Mouse (Mus musculus) intestine, embryonic 14.5 days (tissue): Measurements from ENCODE around the gene Rgs8. TPM values are rescaled to one million over a fixed set of nuclear protein-coding genes. Genes with fewer than 3 reads are reported as not detected.

Experiments
- ATAC-seq: fragments of 200-750 bp; cut with Nextera tagmentation; replicated peaks from 2 replicates; pipeline ENCODE4 v1.8.0; 2017; ENCODE audit warnings: low read depth, moderate number of reproducible peaks, moderate TSS enrichment, moderate library complexity; ENCODE audit not compliant: low FRiP score, low TSS enrichment
- DNase-seq: peaks from one replicate; pipeline ENCODE4 v3.0.0-alpha.2; 2018; ENCODE audit warnings: low spot score
- H3K27ac ChIP-seq: fragments of 300-500 bp; sonication (generic); 2 replicates; pipeline ENCODE4 v1.5.1; 2014; ENCODE audit warnings: low read depth, mild to moderate bottlenecking, control low read depth
- H3K27me3 ChIP-seq: fragments of 300-500 bp; sonication (generic); replicated peaks from 2 replicates; pipeline ENCODE4 v1.6.1; 2014; ENCODE audit warnings: low read length, control low read depth; ENCODE audit not compliant: control insufficient read depth, insufficient read depth
- H3K36me3 ChIP-seq: fragments of 300-500 bp; sonication (generic); 2 replicates; pipeline ENCODE4 v1.6.1; 2014; ENCODE audit warnings: low read length, control low read depth; ENCODE audit not compliant: control insufficient read depth, insufficient read depth
- H3K4me1 ChIP-seq: fragments of 300-500 bp; sonication (generic); replicated peaks from 2 replicates; pipeline ENCODE4 v1.6.1; 2014; ENCODE audit warnings: low read length, control low read depth, mixed read lengths; ENCODE audit not compliant: control insufficient read depth, insufficient read depth
- H3K4me2 ChIP-seq: fragments of 300-500 bp; sonication (generic); 2 replicates; pipeline ENCODE4 v1.6.1; 2014; ENCODE audit warnings: low read length
- H3K4me3 ChIP-seq: fragments of 300-500 bp; sonication (generic); 2 replicates; pipeline ENCODE4 v1.5.1; 2014; ENCODE audit warnings: low read depth, low read length, control low read depth, mixed read lengths
- H3K9ac ChIP-seq: fragments of 300-500 bp; sonication (generic); 2 replicates; pipeline ENCODE4 v1.6.1; 2014; ENCODE audit warnings: mild to moderate bottlenecking, low read length
- H3K9me3 ChIP-seq: fragments of 300-500 bp; sonication (generic); 2 replicates; pipeline ENCODE4 v1.6.1; 2016; ENCODE audit warnings: low read length, control low read depth; ENCODE audit not compliant: control insufficient read depth
- WGBS: fragments of 180-500 bp; shearing (Covaris S2); extraction: QIAGEN DNeasy Blood & Tissue Kit; methylation state at CpG from one replicate; pipeline ENCODE4 v1.1.7; 2014; 5-methylcytosine and 5-hydroxymethylcytosine counted together
- polyA plus RNA-seq: library from polyadenylated mRNA; unstranded; fragments of >200 nt; fragmentation: Nextera tagmentation; extraction: Ambion mirVana; gene quantifications from 2 replicates; pipeline ENCODE4 v1.2.1, GENCODE M21; 2014

Gene Rgs8
- polyA plus RNA-seq = 0.04 and 0.46 TPM in 2 replicates

GRCm38 (mm10) chr1:153652938-153653623 lies at the start of gene Rgs8:
Rgs8 (plus strand) TSS chr1:153653025.
- WGBS = 2% methylated on average over 26 of the region's 26 CpGs
- no peak for ATAC-seq
- H3K9ac ChIP-seq = peak within 1 kb of the TSS; percentile 14; the same call in 1 of the 2 replicates
- peak; percentile 75 for DNase-seq
- H3K27ac ChIP-seq = no peak within 1 kb of the TSS
- H3K4me2 ChIP-seq = peak within 1 kb of the TSS; percentile 52
- H3K27me3 ChIP-seq = peaks cover 10% of the 10 kb centered on the region; the same call in 1 of the 2 replicates
- no peaks in the 10 kb centered on the region for H3K9me3 ChIP-seq
- H3K36me3 ChIP-seq = no peaks in the 10 kb centered on the region
- H3K4me3 ChIP-seq = peak within 1 kb of the TSS; percentile 24
- H3K4me1 ChIP-seq = peaks cover 6% of the 10 kb centered on the region

DNA sequence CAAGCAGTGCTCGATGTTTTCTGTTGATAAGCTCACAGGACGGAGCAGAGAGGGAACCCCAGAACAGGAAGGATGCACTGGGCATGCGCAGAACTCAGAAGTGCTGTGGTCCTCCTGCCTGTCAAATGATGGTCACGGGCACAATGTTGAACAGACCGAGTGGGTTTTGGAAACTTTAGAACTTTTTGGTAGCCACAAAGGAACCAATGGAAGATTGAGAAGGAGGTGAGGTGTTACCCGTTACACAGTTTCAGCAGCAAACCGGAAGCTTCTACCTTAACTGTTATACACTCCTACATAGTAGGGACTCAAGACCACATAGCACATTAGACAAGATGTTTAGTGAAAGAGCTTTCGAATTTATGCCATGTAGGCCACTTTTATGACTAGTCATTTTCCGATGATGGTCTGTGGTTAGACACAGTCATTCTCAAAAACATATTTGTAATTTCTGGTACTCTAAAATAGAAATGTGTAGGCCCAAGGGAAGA lies 35.4 kb upstream of the Rgs8 start:
- ATAC-seq (no peak), DNase-seq (no peak)
- Histone ChIP-seq H3K27me3 (no peaks in the 10 kb centered on the region), H3K36me3 (no peaks in the 10 kb centered on the region), H3K4me2 (no peak overlapping the region), H3K4me1 (no peaks in the 10 kb centered on the region), H3K4me3 (no peak overlapping the region), H3K9me3 (0 out of 2 replicates have a peak, but pooled peaks cover 3% of the 10 kb centered on the region), H3K27ac (no peak overlapping the region), H3K9ac (no peak overlapping the region)
- 90% methylated on average over 9 of the region's 9 CpGs for WGBS

- Histone ChIP-seq H3K27me3 (no peaks in the 10 kb centered on the region), H3K4me3 (no peak overlapping the region), H3K9me3 (0 out of 2 replicates have a peak, but pooled peaks cover 3% of the 10 kb centered on the region), H3K4me2 (no peak overlapping the region), H3K4me1 (no peaks in the 10 kb centered on the region), H3K27ac (no peak overlapping the region), H3K36me3 (no peaks in the 10 kb centered on the region), H3K9ac (no peak overlapping the region)
- 80% methylated on average over 4 of the region's 4 CpGs for WGBS
- DNase-seq (no peak), ATAC-seq (no peak)
These were observed 29.8 kb upstream of the Rgs8 start for GRCm38 (mm10) chr1:153623036-153623435.

DNA sequence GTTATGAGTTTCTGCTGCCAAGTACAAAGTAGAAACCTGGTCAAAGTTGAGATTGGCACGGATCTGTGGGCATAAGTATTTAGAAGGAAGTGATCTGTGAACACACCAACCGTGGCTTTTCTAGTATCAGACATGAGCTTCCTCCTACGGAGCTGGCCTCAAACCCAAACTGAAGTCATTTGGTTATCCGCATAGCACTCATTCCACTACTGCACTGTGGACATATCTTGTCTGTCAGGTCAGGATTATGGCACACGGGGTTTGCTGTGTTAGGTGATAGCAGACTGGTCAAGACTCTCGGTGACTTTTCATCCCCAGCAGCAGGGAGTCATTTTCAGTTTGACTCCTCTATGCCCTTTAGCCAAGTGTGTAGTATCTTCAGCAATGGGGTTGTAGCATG lies 20.1 kb upstream of the Rgs8 start:
- Histone ChIP-seq H3K27ac (no peak overlapping the region), H3K27me3 (no peaks in the 10 kb centered on the region), H3K9me3 (no peaks in the 10 kb centered on the region), H3K36me3 (no peaks in the 10 kb centered on the region), H3K4me3 (no peak overlapping the region), H3K4me1 (no peaks in the 10 kb centered on the region), H3K9ac (no peak overlapping the region), H3K4me2 (no peak overlapping the region)
- DNase-seq (no peak), ATAC-seq (no peak)
- WGBS = 84% methylated on average over 6 of the region's 6 CpGs

DNA sequence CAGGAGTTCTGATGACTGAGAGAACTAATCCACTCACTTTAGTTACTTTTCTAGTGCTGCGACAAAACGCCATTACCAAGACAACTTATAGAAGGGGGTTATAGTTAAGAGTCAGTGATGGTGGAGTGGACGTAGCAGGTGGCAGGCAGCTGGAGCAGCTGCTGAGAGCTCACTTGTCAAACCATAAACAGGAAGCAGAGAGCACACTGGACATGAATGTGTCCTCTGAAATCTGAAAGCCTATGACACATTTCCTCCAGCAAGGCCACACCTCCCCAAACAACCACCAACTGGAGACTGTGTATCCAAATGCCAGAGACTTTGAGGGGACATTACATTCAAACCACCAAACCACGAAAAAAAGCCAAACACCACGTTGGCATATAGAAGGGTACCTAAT lies 17.8 kb upstream of the Rgs8 start:
- Histone ChIP-seq H3K9me3 (no peaks in the 10 kb centered on the region), H3K4me1 (no peaks in the 10 kb centered on the region), H3K4me3 (no peak overlapping the region), H3K27ac (no peak overlapping the region), H3K36me3 (no peaks in the 10 kb centered on the region), H3K27me3 (no peaks in the 10 kb centered on the region), H3K4me2 (no peak overlapping the region), H3K9ac (no peak overlapping the region)
- DNase-seq = no peak
- 74% methylated on average over 5 of the region's 5 CpGs for WGBS
- ATAC-seq = no peak

DNA sequence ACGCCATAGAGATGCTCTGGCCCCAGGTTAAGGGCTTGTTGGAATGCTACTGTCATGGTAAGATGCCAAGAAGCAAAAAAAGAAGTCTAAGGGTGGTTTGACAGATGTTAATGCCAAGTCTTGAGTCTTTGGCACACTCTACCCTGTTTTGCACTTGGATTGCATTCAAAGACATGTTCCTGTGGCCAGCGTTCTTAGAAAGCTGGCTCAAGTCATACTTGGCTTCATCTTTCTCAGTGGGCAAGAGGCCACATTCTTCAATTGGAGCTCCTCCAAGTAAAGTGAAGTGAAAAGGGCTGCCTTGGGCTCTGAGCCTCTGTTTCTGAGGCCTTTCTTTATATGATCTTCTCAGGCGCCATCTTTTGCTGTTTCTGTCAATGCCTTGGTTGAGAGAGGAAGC lies 17.3 kb upstream of the Rgs8 start:
- ATAC-seq (no peak), DNase-seq (no peak)
- Histone ChIP-seq H3K9ac (no peak overlapping the region), H3K9me3 (no peaks in the 10 kb centered on the region), H3K4me2 (no peak overlapping the region), H3K36me3 (no peaks in the 10 kb centered on the region), H3K4me1 (no peaks in the 10 kb centered on the region), H3K4me3 (no peak overlapping the region), H3K27ac (no peak overlapping the region), H3K27me3 (no peaks in the 10 kb centered on the region)
- 83% methylated on average over 3 of the region's 3 CpGs for WGBS

- Histone ChIP-seq H3K9me3 (no peaks in the 10 kb centered on the region), H3K4me3 (no peak overlapping the region), H3K36me3 (no peaks in the 10 kb centered on the region), H3K27ac (no peak overlapping the region), H3K9ac (no peak overlapping the region), H3K4me1 (peaks cover 7% of the 10 kb centered on the region), H3K27me3 (no peaks in the 10 kb centered on the region), H3K4me2 (no peak overlapping the region)
- no peak for ATAC-seq
- no peak for DNase-seq
- WGBS = 59% methylated on average over 5 of the region's 5 CpGs
These were observed 16.0 kb upstream of the Rgs8 start for GRCm38 (mm10) chr1:153636821-153637220.

- no peaks in the 10 kb centered on the region for H3K27me3 ChIP-seq
- H3K4me1 ChIP-seq = peaks cover 19% of the 10 kb centered on the region
- H3K9ac ChIP-seq = no peak overlapping the region
- peak overlapping the region; percentile 72; the same call in 1 of the 2 replicates for H3K27ac ChIP-seq
- peak overlapping the region; percentile 45 for H3K4me2 ChIP-seq
- peak; percentile 70 for DNase-seq
- no peaks in the 10 kb centered on the region for H3K9me3 ChIP-seq
- no peak overlapping the region for H3K4me3 ChIP-seq
- peak; percentile 68 for ATAC-seq
- WGBS = 1% methylated on average over 9 of the region's 9 CpGs
- no peaks in the 10 kb centered on the region for H3K36me3 ChIP-seq
These were observed 11.3 kb upstream of the Rgs8 start for GRCm38 (mm10) chr1:153641492-153641939.
